Mouse (Mus musculus) heart, embryonic 15.5 days (tissue): ENCODE results near the gene Rdh8. TPM values are rescaled to one million over a fixed set of nuclear protein-coding genes. Genes with fewer than 3 reads are reported as not detected.
A peak's percentile ranks its signal among the peaks of the same experiment; 100 is the strongest.
"Not testable (repeated sequence)": the region's sequence is repeated elsewhere in the genome, so short reads cannot be mapped to it uniquely, and the experiment has no call there.

Experiments used
- ATAC-seq: fragments of 200-750 bp; cut with Nextera tagmentation; replicated peaks from 2 replicates; pipeline ENCODE4 v1.8.0; 2017; ENCODE audit warnings: low read depth, moderate TSS enrichment; ENCODE audit not compliant: insufficient number of reproducible peaks, insufficient read depth, low FRiP score
- H3K27ac ChIP-seq: fragments of 300-500 bp; sonication (generic); 2 replicates; pipeline ENCODE4 v1.5.1; 2015; ENCODE audit warnings: mild to moderate bottlenecking, inconsistent platforms
- H3K27me3 ChIP-seq: fragments of 300-500 bp; sonication (generic); 2 replicates; pipeline ENCODE4 v1.6.1; 2015; ENCODE audit warnings: inconsistent platforms
- H3K36me3 ChIP-seq: fragments of 300-500 bp; sonication (generic); 2 replicates; pipeline ENCODE4 v1.6.1; 2015; ENCODE audit warnings: mild to moderate bottlenecking, inconsistent platforms
- H3K4me1 ChIP-seq: fragments of 300-500 bp; sonication (generic); replicated peaks from 2 replicates; pipeline ENCODE4 v1.6.1; 2015; ENCODE audit warnings: inconsistent platforms
- H3K4me2 ChIP-seq: fragments of 300-500 bp; sonication (generic); 2 replicates; pipeline ENCODE4 v1.6.1; 2015; ENCODE audit warnings: inconsistent platforms, mild to moderate bottlenecking, moderate library complexity
- H3K4me3 ChIP-seq: fragments of 300-500 bp; sonication (generic); 2 replicates; pipeline ENCODE4 v1.5.1; 2015; ENCODE audit warnings: mild to moderate bottlenecking, inconsistent platforms
- H3K9ac ChIP-seq: fragments of 300-500 bp; sonication (generic); 2 replicates; pipeline ENCODE4 v1.6.1; 2015; ENCODE audit warnings: mild to moderate bottlenecking, inconsistent platforms
- H3K9me3 ChIP-seq: fragments of 300-500 bp; sonication (generic); replicated peaks from 2 replicates; pipeline ENCODE4 v1.6.1; 2016; ENCODE audit warnings: inconsistent platforms
- WGBS: fragments of 180-500 bp; shearing (Covaris S2); methylation state at CpG from one replicate; pipeline ENCODE4 v1.1.7; 2015; ENCODE audit warnings: mixed read lengths; 5-methylcytosine and 5-hydroxymethylcytosine counted together
- polyA plus RNA-seq: library from polyadenylated mRNA; unstranded; fragments of >200 nt; fragmentation: Nextera tagmentation; extraction: Ambion mirVana; gene quantifications from 2 replicates; pipeline ENCODE4 v1.2.1, GENCODE M21; 2015

Gene Rdh8
- polyA plus RNA-seq, 1 experiment from 2014 or later = not detected

GRCm38 (mm10) chr9:20810773-20811172 is 7.5 kb upstream of the Rdh8 start:
- Histone ChIP-seq H3K27me3 (peaks cover 43% of the 10 kb centered on the region), H3K9ac (no peak overlapping the region), H3K4me2 (no peak overlapping the region), H3K27ac (no peak overlapping the region), H3K36me3 (no peaks in the 10 kb centered on the region), H3K9me3 (no peaks in the 10 kb centered on the region), H3K4me3 (no peak overlapping the region), H3K4me1 (peaks cover 11% of the 10 kb centered on the region)
- ATAC-seq = no peak
- WGBS = 58% methylated on average over 1 of the region's 1 CpGs

DNA sequence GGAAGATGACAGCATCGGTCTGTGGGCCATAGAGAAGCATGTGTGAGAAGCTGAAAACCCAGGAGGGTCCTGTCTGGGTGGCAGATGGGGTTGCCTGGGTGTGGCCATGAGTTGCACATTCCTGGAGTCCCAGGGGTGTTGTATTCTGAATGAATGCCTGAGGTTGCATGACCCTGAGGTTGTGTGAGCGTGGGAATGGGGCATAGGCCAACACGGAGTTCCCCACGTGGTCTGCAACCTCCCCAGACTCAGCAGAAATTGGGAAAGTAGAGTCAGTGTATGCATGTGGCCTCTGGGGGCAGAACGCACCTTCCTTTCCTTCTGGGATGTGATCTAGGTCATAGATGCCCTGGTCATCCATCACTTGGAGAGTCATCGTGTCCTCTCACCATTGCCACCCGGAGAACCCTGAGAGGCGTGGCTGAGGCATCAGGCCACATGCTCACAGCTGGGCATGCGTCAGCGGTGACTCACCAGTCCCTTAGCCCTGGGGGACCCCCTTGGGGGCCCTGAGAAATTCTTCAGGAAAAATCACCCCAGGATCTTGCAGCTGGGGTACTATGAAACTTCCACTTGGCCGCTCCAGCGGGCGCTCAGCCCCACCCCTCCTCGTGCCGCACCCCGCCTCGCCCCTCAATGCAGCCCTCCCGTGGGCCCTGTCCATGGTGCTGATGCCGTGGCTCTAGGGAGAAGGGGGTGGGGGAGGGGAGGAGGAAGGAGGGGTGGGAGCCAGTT is 5.6 kb upstream of the Rdh8 start:
- Histone ChIP-seq H3K4me2 (0 out of 2 replicates have a peak overlapping the region, but pooled peaks have one; percentile 2), H3K9ac (no peak overlapping the region), H3K9me3 (no peaks in the 10 kb centered on the region), H3K36me3 (no peaks in the 10 kb centered on the region), H3K4me1 (peaks cover 11% of the 10 kb centered on the region), H3K27ac (no peak overlapping the region), H3K4me3 (no peak overlapping the region), H3K27me3 (peaks cover 48% of the 10 kb centered on the region)
- 13% methylated on average over 19 of the region's 19 CpGs for WGBS
- ATAC-seq = no peak

DNA sequence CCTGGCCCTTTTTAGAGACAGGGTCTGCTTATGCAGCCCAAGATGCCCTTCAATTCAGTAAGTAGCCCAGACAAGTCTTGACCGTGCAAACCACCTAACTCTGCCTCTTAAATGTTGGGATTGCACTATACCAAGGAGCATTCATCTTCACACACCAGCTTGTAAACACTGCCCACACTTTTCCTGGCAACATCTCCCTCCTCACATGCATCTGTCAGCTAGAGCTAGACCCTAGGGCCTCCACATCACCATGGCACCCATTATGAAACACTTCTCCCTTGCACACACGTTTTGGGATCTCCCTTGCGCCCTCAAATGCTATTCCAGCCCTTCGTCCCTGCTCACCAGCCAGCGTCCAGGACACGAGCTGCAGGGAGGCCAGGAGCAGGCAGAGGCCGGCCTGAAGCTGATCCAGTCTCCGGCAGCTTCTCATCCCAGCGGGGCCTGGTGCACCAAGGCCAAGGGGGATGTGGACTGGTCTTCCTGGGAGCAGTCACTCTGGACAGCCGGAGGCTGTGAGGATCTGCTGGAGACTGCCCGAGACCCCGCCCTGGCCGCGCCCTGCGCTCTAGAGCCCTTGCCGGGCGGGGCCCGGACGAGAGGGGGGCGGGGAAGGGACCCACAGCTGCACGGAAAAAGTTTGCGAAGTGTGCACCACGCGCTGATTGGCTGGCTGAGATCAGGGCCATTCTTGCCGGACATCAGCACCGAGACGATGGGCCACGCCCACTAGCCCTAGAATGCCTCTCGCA is 3.6 kb upstream of the Rdh8 start, which contains the start of gene Col5a3:
Gene Col5a3, minus strand, starts transcription at position 547 of the 752 bp plus-strand sequence.
- H3K4me2 ChIP-seq = peak within 1 kb of the TSS; percentile 48
- H3K9ac ChIP-seq = no peak within 1 kb of the TSS
- no peaks in the 10 kb centered on the region for H3K36me3 ChIP-seq
- H3K4me3 ChIP-seq = peak within 1 kb of the TSS; percentile 17
- no peaks in the 10 kb centered on the region for H3K9me3 ChIP-seq
- H3K27ac ChIP-seq = no peak within 1 kb of the TSS
- ATAC-seq = peak; percentile 47
- peaks cover 48% of the 10 kb centered on the region for H3K27me3 ChIP-seq
- H3K4me1 ChIP-seq = peaks cover 11% of the 10 kb centered on the region
- WGBS = 5% methylated on average over 29 of the region's 29 CpGs

GRCm38 (mm10) chr9:20820001-20820400 is 1.7 kb downstream of the Rdh8 start:
- H3K9me3 ChIP-seq = no peaks in the 10 kb centered on the region
- WGBS = 74% methylated on average over 5 of the region's 5 CpGs

GRCm38 (mm10) chr9:20822821-20823220 is 4.5 kb downstream of the Rdh8 start:
- Histone ChIP-seq H3K9ac (no peak overlapping the region), H3K4me1 (no peaks in the 10 kb centered on the region), H3K4me2 (no peak overlapping the region), H3K36me3 (no peaks in the 10 kb centered on the region), H3K4me3 (no peak overlapping the region), H3K27ac (no peak overlapping the region), H3K9me3 (no peaks in the 10 kb centered on the region), H3K27me3 (peaks cover 3% of the 10 kb centered on the region)
- no peak for ATAC-seq
- 68% methylated on average over 3 of the region's 3 CpGs for WGBS

More at GRCm38 (mm10) chr9:20820001-20820400, 1.7 kb downstream of the Rdh8 start:
- Histone ChIP-seq H3K4me1 (peaks cover 2% of the 10 kb centered on the region; the same call in 1 of the 2 replicates), H3K9ac (no peak overlapping the region), H3K36me3 (no peaks in the 10 kb centered on the region), H3K27me3 (peaks cover 20% of the 10 kb centered on the region), H3K4me3 (no peak overlapping the region), H3K4me2 (no peak overlapping the region), H3K27ac (no peak overlapping the region)
- ATAC-seq = no peak

DNA sequence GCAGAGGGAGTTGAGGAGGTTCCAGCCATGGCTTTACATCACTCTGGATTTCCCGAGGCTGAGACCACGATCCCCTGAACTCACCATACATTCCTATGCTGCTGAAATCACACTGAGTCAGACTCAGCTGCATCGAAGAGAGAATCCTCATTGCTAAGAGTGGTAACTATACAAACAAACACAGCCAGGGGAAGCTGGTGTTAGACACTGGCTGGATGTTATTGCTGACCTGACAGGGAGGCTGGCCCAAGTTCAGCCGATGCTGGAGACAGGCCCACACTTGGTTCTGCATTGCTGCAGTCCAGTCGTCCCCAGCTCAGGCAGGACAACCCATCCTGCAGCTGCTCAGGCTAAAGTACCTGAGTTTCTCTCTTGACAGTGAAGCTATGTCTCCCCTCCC is 7.5 kb downstream of the Rdh8 start:
- Histone ChIP-seq H3K36me3 (no peaks in the 10 kb centered on the region), H3K27ac (no peak overlapping the region), H3K27me3 (peaks cover 10% of the 10 kb centered on the region), H3K9me3 (no peaks in the 10 kb centered on the region), H3K4me2 (no peak overlapping the region), H3K4me3 (no peak overlapping the region), H3K9ac (no peak overlapping the region), H3K4me1 (peaks cover 8% of the 10 kb centered on the region)
- ATAC-seq = no peak
- 42% methylated on average over 5 of the region's 5 CpGs for WGBS

- H3K4me3 ChIP-seq = no peak overlapping the region
- H3K4me2 ChIP-seq = no peak overlapping the region
- H3K9me3 ChIP-seq = no peaks in the 10 kb centered on the region
- H3K4me1 ChIP-seq = peaks cover 9% of the 10 kb centered on the region
- peaks cover 17% of the 10 kb centered on the region for H3K27me3 ChIP-seq
- WGBS = 100% methylated on average over 1 of the region's 1 CpGs
- no peaks in the 10 kb centered on the region for H3K36me3 ChIP-seq
- H3K27ac ChIP-seq = no peak overlapping the region
- no peak for ATAC-seq
- no peak overlapping the region for H3K9ac ChIP-seq
These were observed 9.8 kb downstream of the Rdh8 start for GRCm38 (mm10) chr9:20828127-20828526.

GRCm38 (mm10) chr9:20830901-20831643 is 12.8 kb downstream of the Rdh8 start:
- H3K4me3 ChIP-seq = no peak overlapping the region
- H3K36me3 ChIP-seq = no peaks in the 10 kb centered on the region
- 14% methylated on average over 19 of the region's 19 CpGs for WGBS
- no peak overlapping the region for H3K27ac ChIP-seq
- peaks cover 9% of the 10 kb centered on the region for H3K4me1 ChIP-seq
- no peak overlapping the region for H3K4me2 ChIP-seq
- no peak overlapping the region for H3K9ac ChIP-seq
- peak; percentile 93 for ATAC-seq
- H3K27me3 ChIP-seq = peaks cover 17% of the 10 kb centered on the region; the same call in 1 of the 2 replicates
- no peaks in the 10 kb centered on the region for H3K9me3 ChIP-seq

DNA sequence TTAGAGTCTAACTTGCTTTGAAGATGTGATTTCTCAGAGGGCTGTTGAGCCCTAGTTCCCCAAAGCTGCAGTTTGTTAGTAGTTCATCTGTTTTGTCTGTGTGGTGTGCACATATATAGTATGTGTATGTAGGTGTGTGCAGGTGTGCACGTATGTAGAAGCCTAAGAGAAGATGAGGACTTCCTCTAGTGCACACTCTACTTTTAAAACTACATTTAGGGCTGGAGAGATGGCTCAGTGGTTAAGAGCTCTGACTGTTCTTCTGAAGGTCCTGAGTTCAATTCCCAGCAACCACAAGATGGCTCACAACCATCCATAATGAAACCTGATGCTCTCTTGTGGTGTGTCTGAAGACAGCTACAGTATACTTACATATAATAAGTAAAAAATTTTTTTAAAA is 16.6 kb downstream of the Rdh8 start:
- Histone ChIP-seq H3K27me3 (peaks cover 14% of the 10 kb centered on the region; the same call in 1 of the 2 replicates), H3K36me3 (no peaks in the 10 kb centered on the region), H3K4me3 (no peak overlapping the region), H3K9ac (no peak overlapping the region), H3K4me1 (peaks cover 9% of the 10 kb centered on the region), H3K4me2 (no peak overlapping the region), H3K9me3 (no peaks in the 10 kb centered on the region), H3K27ac (no peak overlapping the region)
- 69% methylated on average over 1 of the region's 1 CpGs for WGBS
- no peak for ATAC-seq

GRCm38 (mm10) chr9:20835431-20835954 is 17.2 kb downstream of the Rdh8 start:
- H3K4me3 ChIP-seq, H3K27me3 ChIP-seq, H3K4me1 ChIP-seq, H3K9ac ChIP-seq, H3K4me2 ChIP-seq, H3K9me3 ChIP-seq, H3K36me3 ChIP-seq, H3K27ac ChIP-seq, ATAC-seq: not testable (repeated sequence)
- 78% methylated on average over 11 of the region's 11 CpGs for WGBS
